Comparison of ENCODE assay signal across 9 mouse cellular contexts in the genomic region with DNA sequence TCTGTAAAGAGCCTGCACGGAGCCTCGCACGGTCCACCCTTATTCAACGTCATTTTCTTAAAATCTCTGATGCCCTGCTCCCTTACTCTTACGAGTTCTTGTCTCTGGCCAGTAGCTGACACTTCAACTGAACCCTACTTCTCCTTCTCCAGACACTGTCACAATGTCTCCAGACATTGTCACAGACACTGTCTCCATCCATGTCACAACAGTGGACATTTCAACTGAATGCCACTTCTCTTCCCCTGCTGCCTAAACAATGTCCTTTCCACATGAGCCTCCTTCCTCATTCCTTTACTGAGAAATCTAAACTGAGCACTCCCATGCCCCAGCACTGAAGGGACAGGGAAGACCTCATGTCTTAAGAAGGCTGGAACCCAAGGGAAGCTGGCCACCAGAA. TPM values are rescaled to one million over a fixed set of nuclear protein-coding genes. Genes with fewer than 3 reads are reported as not detected.
DNase-seq lines count a peak whose midpoint lies in the region; ATAC-seq and TF ChIP-seq lines count a peak whose summit lies in the region.
"Had no signal": no experiment of that assay in that cellular context is flagged by ENCODE, and none has a peak within 500 bp of the region (broad histone marks: within the 10 kb centered on the region; RNA-seq: fewer than 3 reads in every experiment).

No protein-coding gene starts in this region.

- no peaks in the 10 kb centered on the region for H3K27me3 ChIP-seq in heart, embryonic 16.5 days (ENCODE audit: control insufficient read depth, insufficient read depth, low read length)
- H3K27me3 ChIP-seq in hindbrain, postnatal 0 days (ENCODE audit: insufficient read depth, low read length): no peaks in the 10 kb centered on the region
- no peaks in the 10 kb centered on the region for H3K27me3 ChIP-seq in midbrain, embryonic 14.5 days (ENCODE audit: control insufficient read depth, insufficient read depth, low read length)

- ATAC-seq in heart, embryonic 16.5 days (replicated peaks; ENCODE audit: extremely low read depth, insufficient read depth, low FRiP score): no peak
- ATAC-seq in hindbrain, postnatal 0 days: no peak
- ATAC-seq in midbrain, embryonic 14.5 days (ENCODE audit: low FRiP score, low TSS enrichment): no peak
- ATAC-seq in cerebellum, adult (ENCODE audit: insufficient number of reproducible peaks, low FRiP score, low TSS enrichment): no peak

- H3K9me3 ChIP-seq in heart, embryonic 16.5 days (replicated peaks; ENCODE audit: control insufficient read depth, low read length): no peaks in the 10 kb centered on the region
- no peaks in the 10 kb centered on the region for H3K9me3 ChIP-seq in hindbrain, postnatal 0 days (ENCODE audit: low read length)
- no peaks in the 10 kb centered on the region for H3K9me3 ChIP-seq in midbrain, embryonic 14.5 days (ENCODE audit: control insufficient read depth, low read length)

- peak overlapping the region; percentile 98 for H3K4me2 ChIP-seq in heart, embryonic 16.5 days (ENCODE audit: low read depth, low read length)
- H3K4me2 ChIP-seq in hindbrain, postnatal 0 days (ENCODE audit: low read depth, low read length): peak overlapping the region; percentile 95
- H3K4me2 ChIP-seq in midbrain, embryonic 14.5 days (ENCODE audit: low read length): peak overlapping the region; percentile 100

- no peak for TF ChIP-seq POLR2A in bone marrow macrophage, adult 2 months (IDR thresholded peaks at IDR 0.05; ENCODE audit: borderline replicate concordance, low read depth, low read length)

- no peak overlapping the region for H3K27ac ChIP-seq in heart, embryonic 16.5 days (ENCODE audit: low read length)
- H3K27ac ChIP-seq in bone marrow macrophage, adult 2 months (ENCODE audit: insufficient read depth, low read depth, low read length): peak overlapping the region; percentile 72
- no peak overlapping the region for H3K27ac ChIP-seq in hindbrain, postnatal 0 days
- H3K27ac ChIP-seq in midbrain, embryonic 14.5 days (replicated peaks; ENCODE audit: low read depth, low read length): no peak overlapping the region

- peaks cover 23% of the 10 kb centered on the region for H3K36me3 ChIP-seq in heart, embryonic 16.5 days (ENCODE audit: control insufficient read depth, insufficient read depth)
- H3K36me3 ChIP-seq in hindbrain, postnatal 0 days (ENCODE audit: insufficient read depth, low read length): peaks cover 26% of the 10 kb centered on the region
- H3K36me3 ChIP-seq in midbrain, embryonic 14.5 days (ENCODE audit: control insufficient read depth, insufficient read depth, low read length): peaks cover 35% of the 10 kb centered on the region

- 81% methylated on average over 5 of the region's 5 CpGs for WGBS in heart, embryonic 16.5 days
- 90% methylated on average over 5 of the region's 5 CpGs for WGBS in hindbrain, postnatal 0 days
- WGBS in midbrain, embryonic 14.5 days: 90% methylated on average over 5 of the region's 5 CpGs

- H3K4me1 ChIP-seq in heart, embryonic 16.5 days (ENCODE audit: control insufficient read depth, insufficient read depth, low read length): peaks cover 32% of the 10 kb centered on the region
- H3K4me1 ChIP-seq in bone marrow macrophage, adult 2 months (ENCODE audit: control insufficient read depth, insufficient read depth, low read length): peaks cover 46% of the 10 kb centered on the region
- peaks cover 15% of the 10 kb centered on the region; the same call in 1 of the 2 replicates for H3K4me1 ChIP-seq in hindbrain, postnatal 0 days (ENCODE audit: insufficient read depth, low read length)
- H3K4me1 ChIP-seq in midbrain, embryonic 14.5 days (ENCODE audit: control insufficient read depth, insufficient read depth, low read length): peaks cover 27% of the 10 kb centered on the region

- peak overlapping the region; percentile 84; the same call in 1 of the 2 replicates for H3K9ac ChIP-seq in heart, embryonic 16.5 days (ENCODE audit: low read length)
- H3K9ac ChIP-seq in hindbrain, postnatal 0 days (replicated peaks; ENCODE audit: low read length): peak overlapping the region; percentile 83; the same call in 1 of the 2 replicates
- H3K9ac ChIP-seq in midbrain, embryonic 14.5 days (replicated peaks; ENCODE audit: low read length): peak overlapping the region; percentile 67; the same call in 1 of the 2 replicates

- DNase-seq in heart, postnatal 4 days: no peak
- no peak for DNase-seq in hindbrain, postnatal 0 days (ENCODE audit: low spot score)
- no peak for DNase-seq in midbrain, embryonic 14.5 days
- DNase-seq in layer of hippocampus, adult 9-11 months: no peak
- DNase-seq in layer of hippocampus, postnatal 25 days (ENCODE audit: extremely low spot score in 1 of 2, low spot score in 1 of 2): no peak
- DNase-seq: embryo, embryonic 11 days had no signal

- peak overlapping the region; percentile 80 for H3K4me3 ChIP-seq in heart, embryonic 16.5 days (ENCODE audit: low read length)
- H3K4me3 ChIP-seq in bone marrow macrophage, adult 2 months (ENCODE audit: insufficient read depth, low read length): peak overlapping the region; percentile 91
- H3K4me3 ChIP-seq in hindbrain, postnatal 0 days (ENCODE audit: low read length): peak overlapping the region; percentile 51
- H3K4me3 ChIP-seq in midbrain, embryonic 14.5 days (replicated peaks; ENCODE audit: low read depth, low read length): peak overlapping the region; percentile 58; the same call in 1 of the 2 replicates

- TF ChIP-seq CTCF in bone marrow macrophage, adult 2 months (IDR thresholded peaks at IDR 0.05; ENCODE audit: low read depth, low read length): no peak
- TF ChIP-seq CTCF in hindbrain, postnatal 0 days (IDR thresholded peaks at IDR 0.05; ENCODE audit: low read depth): no peak

RNA-seq across cellular contexts. Expression of a gene that starts 1.8 kb away (rescaled TPM):
- 17.7 and 18.2 TPM in 2 replicates for polyA plus RNA-seq in heart, embryonic 16.5 days (2015; fragmentation: Nextera tagmentation; extraction: Ambion mirVana)
- 10 to 100 TPM; 10.6 to 11.3 TPM for total RNA-seq in heart, postnatal 4 days (2021)
- 11.1 and 11.6 TPM in 2 replicates for polyA plus RNA-seq in bone marrow macrophage, adult 2 months (2012; ENCODE audit: insufficient read depth, insufficient read length, missing spikeins)
- total RNA-seq in hindbrain, postnatal 0 days (2014; rRNA removed): 5.3 and 5.4 TPM in 2 replicates
- 14.2 and 15.1 TPM in 2 replicates for polyA plus RNA-seq in hindbrain, postnatal 0 days (2015; fragmentation: Nextera tagmentation; extraction: Ambion mirVana)
- polyA plus RNA-seq in midbrain, embryonic 14.5 days (2014; fragmentation: Nextera tagmentation; extraction: Ambion mirVana): 10.7 and 12.5 TPM in 2 replicates
- total RNA-seq in layer of hippocampus, postnatal 25 days (2021): 1 to 10 TPM; 7.8 to 9.4 TPM

RNA-seq across cellular contexts. Expression of a gene that starts 10.3 kb away (rescaled TPM):
- polyA plus RNA-seq in heart, embryonic 16.5 days (2015; fragmentation: Nextera tagmentation; extraction: Ambion mirVana): 0.11 and 0.24 TPM in 2 replicates
- total RNA-seq in heart, postnatal 4 days (2021): under 1 TPM; 0.09 to 0.12 TPM
- polyA plus RNA-seq in bone marrow macrophage, adult 2 months (2012; ENCODE audit: insufficient read depth, insufficient read length, missing spikeins): not detected in 2 replicates
- total RNA-seq in hindbrain, postnatal 0 days (2014; rRNA removed): 0.47 and 1.1 TPM in 2 replicates
- polyA plus RNA-seq in hindbrain, postnatal 0 days (2015; fragmentation: Nextera tagmentation; extraction: Ambion mirVana): 0.11 and 0.16 TPM in 2 replicates
- 0.16 and 0.18 TPM in 2 replicates for polyA plus RNA-seq in midbrain, embryonic 14.5 days (2014; fragmentation: Nextera tagmentation; extraction: Ambion mirVana)
- total RNA-seq in layer of hippocampus, postnatal 25 days (2021): under 1 TPM; 0.22 to 0.26 TPM

RNA-seq across cellular contexts. Expression of a gene that starts 26.8 kb away (rescaled TPM):
- polyA plus RNA-seq in heart, embryonic 16.5 days (2015; fragmentation: Nextera tagmentation; extraction: Ambion mirVana): 0.14 TPM in 1 of 2 replicates, not detected in the other
- total RNA-seq in heart, postnatal 4 days (2021): not detected
- polyA plus RNA-seq in bone marrow macrophage, adult 2 months (2012; ENCODE audit: insufficient read depth, insufficient read length, missing spikeins): not detected in 2 replicates
- total RNA-seq in hindbrain, postnatal 0 days (2014; rRNA removed): 1.2 TPM in 1 of 2 replicates, not detected in the other
- 0.50 and 0.60 TPM in 2 replicates for polyA plus RNA-seq in hindbrain, postnatal 0 days (2015; fragmentation: Nextera tagmentation; extraction: Ambion mirVana)
- polyA plus RNA-seq in midbrain, embryonic 14.5 days (2014; fragmentation: Nextera tagmentation; extraction: Ambion mirVana): 0.33 and 0.38 TPM in 2 replicates
- total RNA-seq in layer of hippocampus, postnatal 25 days (2021): not detected

RNA-seq across cellular contexts. Expression of a gene that starts 27.3 kb away (rescaled TPM):
- polyA plus RNA-seq in heart, embryonic 16.5 days (2015; fragmentation: Nextera tagmentation; extraction: Ambion mirVana): not detected in 2 replicates
- not detected for total RNA-seq in heart, postnatal 4 days (2021)
- polyA plus RNA-seq in bone marrow macrophage, adult 2 months (2012; ENCODE audit: insufficient read depth, insufficient read length, missing spikeins): not detected in 2 replicates
- not detected in 2 replicates for total RNA-seq in hindbrain, postnatal 0 days (2014; rRNA removed)
- not detected in 2 replicates for polyA plus RNA-seq in hindbrain, postnatal 0 days (2015; fragmentation: Nextera tagmentation; extraction: Ambion mirVana)
- polyA plus RNA-seq in midbrain, embryonic 14.5 days (2014; fragmentation: Nextera tagmentation; extraction: Ambion mirVana): not detected in 2 replicates
- not detected for total RNA-seq in layer of hippocampus, postnatal 25 days (2021)

RNA-seq across cellular contexts. Expression of a gene that starts 45.8 kb away (rescaled TPM):
- polyA plus RNA-seq in heart, embryonic 16.5 days (2015; fragmentation: Nextera tagmentation; extraction: Ambion mirVana): not detected in 2 replicates
- not detected for total RNA-seq in heart, postnatal 4 days (2021)
- not detected in 2 replicates for polyA plus RNA-seq in bone marrow macrophage, adult 2 months (2012; ENCODE audit: insufficient read depth, insufficient read length, missing spikeins)
- total RNA-seq in hindbrain, postnatal 0 days (2014; rRNA removed): not detected in 2 replicates
- polyA plus RNA-seq in hindbrain, postnatal 0 days (2015; fragmentation: Nextera tagmentation; extraction: Ambion mirVana): not detected in 2 replicates
- polyA plus RNA-seq in midbrain, embryonic 14.5 days (2014; fragmentation: Nextera tagmentation; extraction: Ambion mirVana): not detected in 2 replicates
- not detected for total RNA-seq in layer of hippocampus, postnatal 25 days (2021)
